Mouse (Mus musculus) embryo, embryonic 10 days (tissue): Measurements from ENCODE around the gene Fosl2.

Source experiments
- DNase-seq: peaks from one replicate; pipeline ENCODE4 v3.0.0-alpha.2; 2015; ENCODE audit warnings: low spot score

The Fosl2 gene

GRCm38 (mm10) chr5:32135336-32136206 is at the start of gene Fosl2:
Gene Fosl2 (plus strand): TSS chr5:32135801.
- DNase-seq: peak; percentile 90

GRCm38 (mm10) chr5:32085971-32086370 is 49.6 kb upstream of the Fosl2 start:
- DNase-seq: no peak

GRCm38 (mm10) chr5:32086526-32087090 is 49.0 kb upstream of the Fosl2 start:
- DNase-seq: no peak

DNA sequence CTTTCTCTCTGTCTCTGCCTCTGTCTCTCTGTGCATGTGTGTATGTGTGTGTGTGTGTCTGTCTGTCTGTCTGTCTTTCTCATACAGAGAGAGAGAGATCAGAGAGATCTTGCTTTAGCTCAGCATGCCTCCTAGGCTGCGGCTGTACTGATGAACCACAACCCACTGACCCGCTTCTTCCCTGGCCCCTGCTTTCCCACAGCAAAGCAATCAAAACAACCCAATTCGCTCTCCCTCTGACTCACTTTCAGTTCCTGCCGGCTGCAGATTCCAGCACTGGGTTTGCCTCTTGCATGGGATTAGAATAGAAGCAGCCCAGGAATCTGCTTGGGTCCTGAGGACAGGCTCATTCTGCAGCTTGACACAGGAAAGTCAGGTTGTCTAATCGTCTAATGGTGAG is 46.1 kb upstream of the Fosl2 start:
- DNase-seq: no peak

DNA sequence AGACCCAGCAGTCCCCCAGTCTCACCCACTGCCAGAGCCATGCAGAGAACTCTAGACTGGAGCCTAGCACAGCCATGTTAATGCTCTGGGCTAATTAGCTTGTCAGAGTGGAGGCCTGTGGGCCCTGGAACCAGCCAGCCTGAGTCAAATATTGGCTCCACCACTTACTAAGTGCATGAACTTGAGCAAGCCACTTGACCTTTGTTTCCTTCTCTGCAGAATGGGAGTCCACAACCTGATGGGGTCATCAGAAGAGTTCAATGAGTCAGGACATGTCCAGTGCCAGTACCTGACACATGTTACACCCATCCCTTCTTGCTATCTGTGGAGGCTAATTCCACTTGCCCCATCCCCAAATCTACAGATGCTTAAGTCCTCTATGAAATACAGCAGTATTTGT is 43.3 kb upstream of the Fosl2 start:
- DNase-seq: no peak

DNA sequence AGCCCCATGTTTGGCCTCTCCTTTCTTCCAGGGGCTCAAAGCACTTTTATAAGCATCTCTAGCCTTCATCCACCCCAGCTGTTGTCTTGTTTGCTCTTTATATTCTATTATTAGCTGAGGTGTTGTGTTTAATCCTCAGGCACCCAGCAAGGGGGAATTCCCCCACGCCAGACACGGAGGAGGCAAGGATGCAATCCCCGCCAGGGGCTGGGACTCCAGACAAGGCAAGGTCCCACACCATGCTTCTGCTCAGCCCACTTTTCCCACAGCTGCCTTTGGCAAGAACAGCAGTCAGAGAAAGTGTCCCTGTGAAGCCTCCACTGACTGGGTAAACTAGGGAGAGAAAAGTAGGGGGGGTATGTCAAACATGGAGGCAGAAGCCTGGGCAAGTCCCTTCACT is 36.9 kb upstream of the Fosl2 start:
- DNase-seq: no peak

DNA sequence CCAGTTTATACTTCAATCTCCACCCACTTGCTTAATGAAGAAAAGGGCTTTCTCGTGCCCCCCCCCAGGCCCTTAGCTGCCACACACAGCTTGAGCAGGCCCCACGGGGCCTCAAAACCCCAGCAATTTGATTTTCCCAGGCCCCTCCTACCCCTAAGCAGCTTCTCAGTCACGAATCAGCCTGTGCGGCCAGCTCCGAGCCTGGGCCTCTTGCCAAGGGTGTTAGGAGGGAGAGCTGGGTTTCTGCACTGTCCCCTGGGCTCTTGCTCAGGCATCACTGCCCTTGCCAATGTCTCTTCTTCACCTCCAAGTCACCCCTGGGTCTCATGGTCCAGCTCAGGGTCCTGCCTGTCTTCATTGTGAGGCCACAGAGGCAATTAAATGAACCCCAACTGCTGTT is 33.1 kb upstream of the Fosl2 start:
- no peak for DNase-seq

- no peak for DNase-seq
Observed at GRCm38 (mm10) chr5:32102971-32103431, 32.6 kb upstream of the Fosl2 start.

- DNase-seq: no peak
Observed at GRCm38 (mm10) chr5:32103545-32103944, 32.1 kb upstream of the Fosl2 start.

GRCm38 (mm10) chr5:32104119-32104990 is 31.2 kb upstream of the Fosl2 start:
- no peak for DNase-seq

GRCm38 (mm10) chr5:32106473-32107140 is 29.0 kb upstream of the Fosl2 start:
- DNase-seq: no peak

DNA sequence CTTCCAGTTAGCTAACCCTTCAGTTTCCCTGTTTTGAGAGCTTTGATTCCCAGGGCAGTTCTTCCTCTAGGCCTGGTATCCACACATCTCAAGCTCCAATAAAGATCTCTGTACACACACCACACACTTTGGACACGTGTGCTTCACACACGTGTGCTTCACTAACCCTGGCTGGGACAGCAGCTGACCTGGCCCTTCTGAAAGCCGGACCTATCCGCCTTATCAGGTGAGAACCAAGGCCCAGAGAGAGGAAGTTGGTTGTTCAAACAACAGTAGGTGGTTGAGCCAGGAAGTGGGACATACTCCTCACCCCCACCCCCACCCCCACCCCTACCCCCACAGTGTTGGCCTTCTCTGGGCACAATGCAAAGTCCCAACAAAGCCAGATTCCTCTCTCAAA is 24.9 kb upstream of the Fosl2 start:
- DNase-seq: no peak

DNA sequence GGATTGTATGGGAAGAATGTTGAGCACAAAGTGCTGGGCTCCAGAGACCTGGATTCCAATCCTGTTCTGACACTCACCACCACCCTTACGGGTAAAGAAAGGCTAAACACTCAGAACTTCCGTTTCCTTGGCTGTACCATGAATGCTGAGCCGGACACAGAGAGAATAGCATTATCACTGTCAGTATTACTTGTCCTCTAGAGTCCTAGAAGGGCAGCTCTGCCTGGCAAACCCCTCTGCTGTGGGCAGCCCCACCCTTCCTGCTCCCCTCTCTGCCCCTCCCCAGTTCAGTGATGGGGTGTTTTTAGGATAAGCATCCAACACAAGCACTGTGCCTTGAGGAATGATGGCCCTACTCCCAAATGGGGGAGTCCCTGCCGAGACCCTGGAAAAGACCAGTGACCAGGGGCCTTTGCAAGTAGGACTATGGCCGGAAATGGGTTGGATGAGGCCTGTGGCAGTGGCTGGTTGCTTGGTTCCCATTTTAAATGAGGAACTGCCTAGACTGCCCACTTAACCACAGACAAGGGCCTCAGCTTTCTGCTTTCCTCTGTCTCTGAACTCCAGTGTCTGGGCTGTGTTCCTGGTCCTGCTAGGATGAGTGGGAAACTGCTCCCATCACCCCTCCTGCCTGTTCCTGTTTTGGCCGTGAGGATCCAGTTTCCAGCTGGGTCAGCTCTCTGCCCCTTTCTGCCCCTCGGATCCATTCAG is 23.2 kb upstream of the Fosl2 start:
- no peak for DNase-seq

- DNase-seq: no peak
Observed at GRCm38 (mm10) chr5:32120901-32121376, 14.7 kb upstream of the Fosl2 start.

- DNase-seq: no peak
Observed at GRCm38 (mm10) chr5:32121936-32122335, 13.7 kb upstream of the Fosl2 start.

- DNase-seq: no peak
Observed at GRCm38 (mm10) chr5:32122363-32122762, 13.2 kb upstream of the Fosl2 start.

GRCm38 (mm10) chr5:32124957-32125356 is 10.6 kb upstream of the Fosl2 start:
- DNase-seq: no peak

- no peak for DNase-seq
Observed at GRCm38 (mm10) chr5:32127226-32127625, 8.4 kb upstream of the Fosl2 start.

GRCm38 (mm10) chr5:32127927-32128326 is 7.7 kb upstream of the Fosl2 start:
- DNase-seq: no peak

GRCm38 (mm10) chr5:32132971-32133501 is 2.6 kb upstream of the Fosl2 start:
- DNase-seq: peak; percentile 76

GRCm38 (mm10) chr5:32133549-32134004 is 2.0 kb upstream of the Fosl2 start:
- peak; percentile 63 for DNase-seq
